Mouse (Mus musculus) forebrain, embryonic 15.5 days (tissue): ENCODE measurements around the gene Atg10. TPM values are rescaled to one million over a fixed set of nuclear protein-coding genes. Genes with fewer than 3 reads are reported as not detected.
A peak's percentile ranks its signal among the peaks of the same experiment; 100 is the strongest.
"Not testable (repeated sequence)": the region's sequence is repeated elsewhere in the genome, so short reads cannot be mapped to it uniquely, and the experiment has no call there.

Experiments used
- ATAC-seq: fragments of 200-750 bp; cut with Nextera tagmentation; replicated peaks from 2 replicates; pipeline ENCODE4 v1.8.0; 2017; ENCODE audit warnings: mild to moderate bottlenecking, moderate TSS enrichment, moderate library complexity
- H3K27ac ChIP-seq: fragments of 300-500 bp; sonication (generic); replicated peaks from 2 replicates; pipeline ENCODE4 v1.5.1; 2015; ENCODE audit warnings: mild to moderate bottlenecking, inconsistent platforms
- H3K27me3 ChIP-seq: fragments of 300-500 bp; sonication (generic); 2 replicates; pipeline ENCODE4 v1.6.1; 2015; ENCODE audit warnings: inconsistent platforms
- H3K36me3 ChIP-seq: fragments of 300-500 bp; sonication (generic); 2 replicates; pipeline ENCODE4 v1.6.1; 2015; ENCODE audit warnings: mild to moderate bottlenecking, inconsistent platforms
- H3K4me1 ChIP-seq: fragments of 300-500 bp; sonication (generic); 2 replicates; pipeline ENCODE4 v1.6.1; 2015; ENCODE audit warnings: inconsistent platforms
- H3K4me2 ChIP-seq: fragments of 300-500 bp; sonication (generic); replicated peaks from 2 replicates; pipeline ENCODE4 v1.6.1; 2015; ENCODE audit warnings: mild to moderate bottlenecking, inconsistent platforms
- H3K4me3 ChIP-seq: fragments of 300-500 bp; sonication (generic); 2 replicates; pipeline ENCODE4 v1.5.1; 2015; ENCODE audit warnings: mild to moderate bottlenecking, inconsistent platforms
- H3K9ac ChIP-seq: fragments of 300-500 bp; sonication (generic); replicated peaks from 2 replicates; pipeline ENCODE4 v1.6.1; 2015; ENCODE audit warnings: mild to moderate bottlenecking, inconsistent platforms
- H3K9me3 ChIP-seq: fragments of 300-500 bp; sonication (generic); 2 replicates; pipeline ENCODE4 v1.6.1; 2016; ENCODE audit warnings: inconsistent platforms
- WGBS: fragments of 180-500 bp; shearing (Covaris S2); methylation state at CpG from one replicate; pipeline ENCODE4 v1.1.7; 2015; ENCODE audit warnings: mixed read lengths; 5-methylcytosine and 5-hydroxymethylcytosine counted together
- polyA plus RNA-seq: library from polyadenylated mRNA; unstranded; fragments of >200 nt; fragmentation: Nextera tagmentation; extraction: Ambion mirVana; gene quantifications from 2 replicates; pipeline ENCODE4 v1.2.1, GENCODE M21; 2015

Atg10 gene
- polyA plus RNA-seq, 1 experiment from 2014 or later = 16.3 TPM

GRCm38 (mm10) chr13:90958894-90959293 lies 264.9 kb downstream of the Atg10 start:
- WGBS = 18% methylated on average over 2 of the region's 2 CpGs
- H3K9ac ChIP-seq = no peak overlapping the region
- H3K4me2 ChIP-seq = no peak overlapping the region
- H3K9me3 ChIP-seq = no peaks in the 10 kb centered on the region
- ATAC-seq = peak; percentile 53; the same call in 1 of the 2 replicates
- H3K36me3 ChIP-seq = no peaks in the 10 kb centered on the region
- H3K27ac ChIP-seq = no peak overlapping the region
- no peaks in the 10 kb centered on the region for H3K27me3 ChIP-seq
- H3K4me3 ChIP-seq = no peak overlapping the region
- H3K4me1 ChIP-seq = peaks cover 20% of the 10 kb centered on the region

DNA sequence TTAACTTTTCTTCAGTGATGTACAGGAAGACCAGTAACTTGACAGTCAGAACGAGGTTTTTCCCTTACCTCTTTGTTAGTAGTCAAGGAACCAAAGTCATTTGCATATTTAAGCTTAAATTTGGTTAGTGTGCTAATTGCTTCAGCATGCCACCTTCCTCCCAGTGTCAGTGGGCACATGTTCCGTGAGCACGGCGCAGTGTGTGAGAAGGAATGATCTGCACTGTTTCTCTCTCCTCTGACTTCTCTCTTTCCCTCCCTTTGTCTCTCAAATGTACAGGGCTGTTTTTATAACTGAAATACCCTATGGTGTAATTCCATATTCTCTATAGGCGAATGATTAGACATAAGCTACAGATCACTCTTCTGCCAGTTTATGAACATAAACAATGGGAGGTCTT lies 284.2 kb downstream of the Atg10 start:
- H3K4me2 ChIP-seq = no peak overlapping the region
- H3K36me3 ChIP-seq = no peaks in the 10 kb centered on the region
- no peaks in the 10 kb centered on the region for H3K9me3 ChIP-seq
- 72% methylated on average over 5 of the region's 5 CpGs for WGBS
- H3K27me3 ChIP-seq = no peaks in the 10 kb centered on the region
- H3K4me1 ChIP-seq = no peaks in the 10 kb centered on the region
- no peak for ATAC-seq
- no peak overlapping the region for H3K9ac ChIP-seq
- no peak overlapping the region for H3K27ac ChIP-seq
- no peak overlapping the region for H3K4me3 ChIP-seq

DNA sequence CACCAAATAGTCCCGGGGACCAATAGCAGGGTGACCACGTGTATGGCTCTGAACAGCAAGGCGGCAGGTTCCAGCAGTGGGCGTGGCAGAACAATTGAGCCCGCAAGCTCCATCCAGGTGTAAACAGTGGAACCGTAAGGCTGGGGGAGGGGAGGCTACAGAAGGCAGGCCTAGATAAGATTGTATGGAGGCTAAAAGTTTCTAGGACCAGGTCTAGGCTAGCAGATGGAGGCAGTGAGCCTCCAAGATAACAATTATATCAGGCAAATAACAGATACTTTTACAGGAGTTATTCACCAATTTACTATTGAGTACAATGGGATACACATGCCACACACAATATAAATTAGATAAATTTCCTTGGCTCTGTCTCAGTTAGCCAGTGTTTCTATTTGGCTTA lies 284.6 kb downstream of the Atg10 start:
- no peak overlapping the region for H3K4me2 ChIP-seq
- H3K27me3 ChIP-seq = no peaks in the 10 kb centered on the region
- no peaks in the 10 kb centered on the region for H3K4me1 ChIP-seq
- no peaks in the 10 kb centered on the region for H3K9me3 ChIP-seq
- no peak overlapping the region for H3K9ac ChIP-seq
- no peaks in the 10 kb centered on the region for H3K36me3 ChIP-seq
- no peak for ATAC-seq
- no peak overlapping the region for H3K27ac ChIP-seq
- WGBS = 67% methylated on average over 6 of the region's 6 CpGs
- no peak overlapping the region for H3K4me3 ChIP-seq

DNA sequence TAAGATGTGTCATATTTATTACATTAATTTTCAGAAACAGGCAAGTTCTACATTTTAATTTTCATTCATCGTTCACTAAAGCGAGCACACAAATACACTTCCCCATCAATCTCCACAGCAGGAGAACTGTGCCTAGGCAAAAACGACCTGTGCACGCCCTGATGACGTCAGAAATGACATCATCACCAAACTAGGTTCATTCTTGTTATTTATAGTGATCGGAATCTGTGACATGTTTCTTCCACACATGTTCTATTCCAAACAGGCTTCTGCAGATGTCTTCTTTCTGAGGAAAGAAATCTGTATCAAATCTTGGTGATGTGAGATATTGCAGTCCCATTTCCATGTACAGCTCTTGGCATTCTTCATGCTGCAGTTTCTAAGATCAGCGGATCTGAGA lies 287.9 kb downstream of the Atg10 start:
- Histone ChIP-seq H3K9ac (no peak overlapping the region), H3K36me3 (no peaks in the 10 kb centered on the region), H3K4me1 (no peaks in the 10 kb centered on the region), H3K9me3 (no peaks in the 10 kb centered on the region), H3K27ac (no peak overlapping the region), H3K4me3 (no peak overlapping the region), H3K4me2 (no peak overlapping the region), H3K27me3 (no peaks in the 10 kb centered on the region)
- no peak for ATAC-seq
- WGBS = 85% methylated on average over 7 of the region's 7 CpGs

GRCm38 (mm10) chr13:90933256-90933655 lies 290.5 kb downstream of the Atg10 start:
- H3K36me3 ChIP-seq = peaks cover 5% of the 10 kb centered on the region
- H3K4me3 ChIP-seq = no peak overlapping the region
- H3K9ac ChIP-seq = no peak overlapping the region
- 41% methylated on average over 3 of the region's 3 CpGs for WGBS
- no peak overlapping the region for H3K4me2 ChIP-seq
- H3K27ac ChIP-seq = no peak overlapping the region
- no peak for ATAC-seq
- H3K4me1 ChIP-seq = no peaks in the 10 kb centered on the region
- H3K27me3 ChIP-seq = no peaks in the 10 kb centered on the region
- no peaks in the 10 kb centered on the region for H3K9me3 ChIP-seq

DNA sequence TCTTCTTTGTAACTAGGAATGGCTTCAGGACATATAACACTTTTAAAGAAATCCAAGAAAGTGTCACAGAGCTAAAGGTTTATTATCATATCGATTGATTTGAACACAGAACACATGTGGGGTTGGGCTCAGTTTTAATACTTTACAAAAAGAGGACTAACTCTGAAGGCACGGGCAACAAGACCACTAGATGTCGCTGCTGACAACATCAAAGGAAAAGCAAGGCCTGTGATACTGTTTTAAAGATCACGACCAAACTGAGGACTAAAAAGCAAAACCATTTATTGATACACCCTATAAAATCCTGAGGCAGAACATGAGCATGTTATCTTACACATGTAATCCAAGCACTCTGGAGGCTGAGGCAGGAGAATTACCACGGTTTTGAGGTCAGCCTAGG lies 293.9 kb downstream of the Atg10 start:
- Histone ChIP-seq H3K9me3 (no peaks in the 10 kb centered on the region), H3K4me2 (no peak overlapping the region), H3K9ac (no peak overlapping the region), H3K4me3 (no peak overlapping the region), H3K36me3 (peaks cover 35% of the 10 kb centered on the region), H3K27me3 (no peaks in the 10 kb centered on the region), H3K4me1 (0 out of 2 replicates have a peak, but pooled peaks cover 2% of the 10 kb centered on the region), H3K27ac (no peak overlapping the region)
- peak; percentile 61 for ATAC-seq
- 25% methylated on average over 5 of the region's 5 CpGs for WGBS

- H3K9ac ChIP-seq, H3K9me3 ChIP-seq, ATAC-seq, H3K4me2 ChIP-seq, H3K4me3 ChIP-seq, H3K27ac ChIP-seq, H3K27me3 ChIP-seq: not testable (repeated sequence)
- WGBS = 91% methylated on average over 9 of the region's 10 CpGs
- H3K4me1 ChIP-seq = peaks cover 12% of the 10 kb centered on the region
- H3K36me3 ChIP-seq = peaks cover 38% of the 10 kb centered on the region
Observed at GRCm38 (mm10) chr13:90928266-90928665, 295.5 kb downstream of the Atg10 start.

DNA sequence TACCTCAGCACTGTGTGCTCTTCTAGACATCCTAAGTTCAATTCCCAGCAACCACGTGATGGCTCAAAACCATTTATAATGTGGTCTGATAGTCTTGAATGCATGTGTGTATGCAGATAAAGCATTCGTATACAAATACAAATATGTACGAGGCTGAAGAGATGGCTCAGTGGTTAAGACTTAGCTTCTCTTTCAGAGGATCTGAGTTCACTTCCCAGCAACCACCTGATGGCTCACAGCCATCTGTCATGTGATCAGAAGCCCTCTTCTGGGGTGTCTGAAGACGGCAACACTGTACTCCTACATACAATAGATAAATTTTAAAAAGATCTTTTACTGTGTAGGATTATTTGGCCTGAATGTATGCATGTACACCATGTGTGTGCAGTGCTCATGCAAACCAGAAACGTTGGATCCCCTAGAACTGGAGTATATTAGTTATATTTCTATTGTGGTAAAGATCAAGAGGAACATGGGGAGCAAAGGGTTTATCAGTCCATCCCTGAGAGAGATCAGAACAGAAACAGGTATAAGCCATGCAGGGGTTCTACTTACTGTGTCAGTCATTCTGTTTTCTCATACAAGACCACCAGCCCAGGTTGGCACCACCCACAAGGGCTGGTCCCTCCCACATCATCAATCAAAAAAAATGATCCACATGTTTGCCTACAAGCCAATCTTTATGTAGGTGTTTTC lies 296.7 kb downstream of the Atg10 start:
- H3K4me2 ChIP-seq = no peak overlapping the region
- H3K4me1 ChIP-seq = peaks cover 12% of the 10 kb centered on the region
- peaks cover 38% of the 10 kb centered on the region for H3K36me3 ChIP-seq
- H3K9me3 ChIP-seq = no peaks in the 10 kb centered on the region
- no peak overlapping the region for H3K4me3 ChIP-seq
- no peak overlapping the region for H3K9ac ChIP-seq
- 74% methylated on average over 5 of the region's 5 CpGs for WGBS
- no peak overlapping the region for H3K27ac ChIP-seq
- H3K27me3 ChIP-seq = no peaks in the 10 kb centered on the region
- ATAC-seq = no peak

GRCm38 (mm10) chr13:90926125-90926765 lies 297.5 kb downstream of the Atg10 start:
- H3K9me3 ChIP-seq = no peaks in the 10 kb centered on the region

DNA sequence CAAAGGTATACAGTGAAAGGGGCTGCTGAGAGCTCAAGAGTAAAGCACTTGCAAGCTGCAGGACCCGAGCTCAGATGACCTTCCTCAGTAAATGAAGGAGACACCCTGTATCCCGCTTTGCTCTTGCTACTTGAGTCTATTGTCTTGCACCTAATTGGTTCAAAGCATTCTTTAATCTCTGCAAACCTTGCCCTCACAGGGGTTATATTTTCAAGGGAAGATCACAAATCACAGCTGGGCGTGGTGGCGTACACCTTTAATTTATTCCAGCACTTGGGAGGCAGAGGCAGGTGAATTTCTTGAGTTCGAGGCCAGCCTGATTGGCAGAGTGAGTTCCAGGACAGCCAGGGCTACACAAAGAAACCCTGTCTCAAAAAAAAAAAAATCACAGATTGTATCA lies 298.6 kb downstream of the Atg10 start:
- no peak overlapping the region for H3K27ac ChIP-seq
- 86% methylated on average over 5 of the region's 5 CpGs for WGBS
- H3K4me1 ChIP-seq = peaks cover 12% of the 10 kb centered on the region
- H3K27me3 ChIP-seq = no peaks in the 10 kb centered on the region
- H3K36me3 ChIP-seq = peaks cover 38% of the 10 kb centered on the region
- ATAC-seq = no peak
- H3K4me2 ChIP-seq = no peak overlapping the region
- H3K4me3 ChIP-seq = no peak overlapping the region
- H3K9ac ChIP-seq = no peak overlapping the region
- no peaks in the 10 kb centered on the region for H3K9me3 ChIP-seq

More at GRCm38 (mm10) chr13:90926125-90926765, 297.5 kb downstream of the Atg10 start:
- Histone ChIP-seq H3K4me3 (no peak overlapping the region), H3K9ac (no peak overlapping the region), H3K36me3 (peaks cover 38% of the 10 kb centered on the region), H3K4me1 (peaks cover 12% of the 10 kb centered on the region), H3K4me2 (no peak overlapping the region), H3K27ac (no peak overlapping the region), H3K27me3 (no peaks in the 10 kb centered on the region)
- no peak for ATAC-seq
- WGBS = 80% methylated on average over 7 of the region's 7 CpGs

DNA sequence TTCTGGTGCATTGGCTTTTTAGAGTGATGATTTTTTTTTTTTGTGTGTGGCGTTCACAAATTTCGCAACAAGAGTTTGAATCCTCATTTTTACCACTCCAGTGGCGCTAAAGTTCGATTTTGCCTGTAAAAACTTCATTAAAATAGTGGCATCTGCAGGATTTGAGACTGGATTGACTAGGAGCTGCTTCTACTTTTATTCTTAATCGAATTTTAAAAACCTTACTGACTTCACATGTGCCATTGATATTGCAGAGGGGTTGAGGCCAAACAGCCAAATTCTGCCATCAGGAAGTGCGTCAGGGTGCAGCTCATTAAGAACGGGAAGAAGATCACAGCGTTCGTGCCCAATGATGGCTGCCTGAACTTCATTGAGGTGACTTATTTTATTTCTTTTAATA lies 299.7 kb downstream of the Atg10 start:
- peak overlapping the region; percentile 93 for H3K9ac ChIP-seq
- H3K27me3 ChIP-seq = no peaks in the 10 kb centered on the region
- H3K9me3 ChIP-seq = no peaks in the 10 kb centered on the region
- H3K36me3 ChIP-seq = peaks cover 38% of the 10 kb centered on the region
- peak overlapping the region; percentile 89 for H3K4me3 ChIP-seq
- ATAC-seq = no peak
- H3K4me2 ChIP-seq = peak overlapping the region; percentile 65
- WGBS = 53% methylated on average over 9 of the region's 9 CpGs
- H3K27ac ChIP-seq = no peak overlapping the region
- peaks cover 12% of the 10 kb centered on the region for H3K4me1 ChIP-seq

DNA sequence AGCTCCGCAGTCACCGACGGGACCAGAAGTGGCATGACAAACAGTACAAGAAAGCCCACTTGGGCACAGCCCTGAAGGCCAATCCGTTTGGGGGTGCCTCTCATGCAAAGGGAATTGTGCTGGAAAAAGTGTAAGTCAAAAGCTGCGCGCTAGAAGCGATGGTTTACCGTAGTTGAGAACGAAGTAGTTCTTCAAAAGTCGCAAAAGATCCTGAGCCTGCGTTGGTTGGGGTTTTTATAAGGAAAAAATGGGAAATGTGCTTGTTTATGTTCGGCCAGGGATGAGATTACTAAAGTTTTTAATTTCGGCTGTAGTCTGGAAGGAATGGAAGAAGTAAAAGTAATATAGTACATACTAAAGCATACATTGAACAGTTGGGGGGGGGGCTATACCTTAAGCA lies 300.2 kb downstream of the Atg10 start:
- Histone ChIP-seq H3K27ac (peak overlapping the region; percentile 82), H3K9ac (peak overlapping the region; percentile 93), H3K36me3 (peaks cover 35% of the 10 kb centered on the region), H3K4me3 (peak overlapping the region; percentile 89), H3K4me2 (peak overlapping the region; percentile 65), H3K4me1 (peaks cover 12% of the 10 kb centered on the region)
- H3K9me3 ChIP-seq, ATAC-seq, H3K27me3 ChIP-seq: not testable (repeated sequence)
- WGBS = under 1% methylated on average over 13 of the region's 13 CpGs
